Mouse (Mus musculus): ENCODE measurements around the gene Tex14.
"Not testable (repeated sequence)": the region's sequence is repeated elsewhere in the genome, so short reads cannot be mapped to it uniquely, and the experiment has no call there.

- not testable (repeated sequence) for TF ChIP-seq CTCF (IDR thresholded peaks at IDR 0.05; ENCODE audit: borderline replicate concordance, insufficient read depth, low read depth, low read length); POLR2A (IDR thresholded peaks at IDR 0.05; ENCODE audit: borderline replicate concordance, insufficient read depth, low read length)
Observed at GRCm38 (mm10) chr11:87435107-87435506, 30.2 kb downstream of the Tex14 start.
